Mouse (Mus musculus): Measurements from ENCODE around the gene Ficd. TPM values are rescaled to one million over a fixed set of nuclear protein-coding genes. Genes with fewer than 3 reads are reported as not detected.

The Ficd gene
- polyA plus RNA-seq, 1 experiment = 3.0 TPM

DNA sequence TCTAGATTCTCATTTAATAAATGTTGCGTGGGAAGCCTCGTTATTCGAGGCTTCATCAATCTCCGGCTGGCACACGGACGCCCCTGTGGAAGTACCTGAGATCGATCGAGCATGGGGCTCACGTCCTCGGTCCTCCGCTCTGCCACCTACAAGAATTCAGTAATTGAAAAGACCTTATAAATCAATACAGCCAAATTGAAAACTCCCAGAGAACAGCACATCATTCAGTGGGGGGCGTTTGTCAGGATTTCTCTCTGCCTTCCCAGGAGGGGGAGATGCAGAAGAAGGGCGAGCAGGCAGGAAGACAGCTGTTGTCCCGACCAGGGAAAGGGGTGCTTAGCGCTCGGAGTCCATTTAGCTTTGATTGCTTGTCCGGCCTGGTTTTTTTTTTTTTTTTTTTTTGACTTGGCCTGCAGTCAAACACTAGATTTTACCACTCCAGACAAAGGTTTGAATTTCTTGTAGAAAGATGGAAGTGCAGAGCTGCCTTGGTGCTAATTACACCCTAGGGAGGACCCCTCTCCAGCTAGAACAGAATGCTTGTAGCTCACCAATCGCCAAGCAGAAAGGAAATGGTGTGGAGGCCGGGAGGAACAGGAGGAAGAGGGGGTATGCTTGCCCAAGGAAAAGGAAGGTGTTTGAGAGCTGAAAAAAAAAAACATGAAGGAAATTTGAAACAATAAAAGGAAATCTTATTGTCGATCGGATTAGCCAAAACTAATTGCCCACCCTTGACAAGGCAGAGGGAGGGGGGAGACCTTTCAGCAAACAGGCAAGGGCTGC is 31.6 kb upstream of the Ficd start:
- Histone ChIP-seq H3K27ac (ENCODE audit: control insufficient read depth, insufficient read depth, low read depth, low read length, poor library complexity) (no peak overlapping the region), H3K4me3 (replicated peaks; ENCODE audit: control insufficient read depth, low read depth, low read length) (no peak overlapping the region), H3K4me1 (ENCODE audit: control insufficient read depth, insufficient read depth, low read length) (no peaks in the 10 kb centered on the region)
- WGBS = 52% methylated on average over 21 of the region's 21 CpGs
- TF ChIP-seq POLR2A (IDR thresholded peaks at IDR 0.05; ENCODE audit: borderline replicate concordance, control insufficient read depth, low read depth, low read length) (no peak), CTCF (IDR thresholded peaks at IDR 0.05; ENCODE audit: control insufficient read depth, insufficient read depth, low read length) (no peak)

DNA sequence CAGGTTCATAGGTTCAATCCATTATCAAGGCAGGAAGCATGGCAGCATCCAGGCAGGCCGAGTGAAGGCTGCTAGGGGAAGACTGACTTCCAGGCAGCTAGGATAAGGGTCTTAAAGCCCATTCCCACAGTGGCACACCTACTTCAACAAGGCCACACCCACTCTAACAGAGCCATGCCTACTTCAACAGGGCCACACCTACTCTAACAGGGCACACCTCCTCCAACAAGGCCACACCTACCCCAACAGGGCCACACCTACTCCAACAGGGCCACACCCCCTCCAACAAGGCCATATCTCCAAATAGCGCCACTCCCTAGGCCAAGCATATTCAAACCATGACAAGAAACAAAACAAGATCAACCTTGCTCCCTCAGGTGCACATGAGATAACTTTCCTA is 22.7 kb upstream of the Ficd start:
- 74% methylated on average over 2 of the region's 2 CpGs for WGBS
- no peak overlapping the region for H3K4me3 ChIP-seq (replicated peaks; ENCODE audit: control insufficient read depth, low read depth, low read length)
- no peak overlapping the region for H3K27ac ChIP-seq (ENCODE audit: control insufficient read depth, insufficient read depth, low read depth, low read length, poor library complexity)
- TF ChIP-seq POLR2A (IDR thresholded peaks at IDR 0.05; ENCODE audit: borderline replicate concordance, control insufficient read depth, low read depth, low read length) = no peak
- TF ChIP-seq CTCF (IDR thresholded peaks at IDR 0.05; ENCODE audit: control insufficient read depth, insufficient read depth, low read length) = no peak
- no peaks in the 10 kb centered on the region for H3K4me1 ChIP-seq (ENCODE audit: control insufficient read depth, insufficient read depth, low read length)

DNA sequence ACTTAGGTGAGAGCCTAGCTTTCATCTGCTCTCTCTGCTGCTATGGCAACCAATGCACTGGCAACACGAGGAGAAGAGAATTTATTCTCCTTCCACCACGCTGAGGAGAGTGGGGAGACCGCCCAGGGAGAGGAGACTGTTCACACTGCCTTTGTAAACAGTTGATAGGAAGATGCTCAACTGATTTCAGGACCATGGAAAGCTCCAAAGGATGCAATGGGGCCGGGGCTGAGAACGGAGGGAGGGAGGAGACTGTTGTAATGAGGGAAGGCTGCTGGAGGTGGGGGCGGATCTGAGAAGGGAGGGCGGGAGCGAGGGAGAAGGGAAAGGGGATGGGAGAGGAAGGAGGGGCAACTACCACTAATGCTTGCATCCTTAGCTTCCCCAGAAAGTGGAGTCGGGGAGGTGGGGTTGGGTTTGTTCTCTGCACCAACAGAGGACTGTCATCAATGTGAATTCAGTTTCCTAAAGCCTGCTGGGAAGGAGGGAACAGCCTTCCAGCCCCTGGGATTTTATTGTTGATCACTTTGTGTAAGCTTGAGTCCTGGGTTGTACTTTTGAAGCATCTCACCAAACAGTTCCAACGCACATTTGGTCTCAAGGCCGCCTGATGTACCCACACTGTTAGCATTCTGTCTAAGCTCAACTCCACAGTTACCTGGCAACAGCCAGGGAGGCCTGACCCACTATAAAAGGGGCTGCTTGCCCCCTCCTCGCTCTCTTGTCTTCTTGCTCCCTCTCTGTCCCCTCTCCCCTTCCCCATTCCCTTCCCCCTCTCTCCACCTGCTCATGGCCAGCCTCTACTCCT is 18.8 kb upstream of the Ficd start:
- Histone ChIP-seq H3K27ac (ENCODE audit: control insufficient read depth, insufficient read depth, low read depth, low read length, poor library complexity) (no peak overlapping the region), H3K4me1 (ENCODE audit: control insufficient read depth, insufficient read depth, low read length) (no peaks in the 10 kb centered on the region), H3K4me3 (replicated peaks; ENCODE audit: control insufficient read depth, low read depth, low read length) (no peak overlapping the region)
- TF ChIP-seq POLR2A (IDR thresholded peaks at IDR 0.05; ENCODE audit: borderline replicate concordance, control insufficient read depth, low read depth, low read length) (no peak), CTCF (IDR thresholded peaks at IDR 0.05; ENCODE audit: control insufficient read depth, insufficient read depth, low read length) (no peak)
- WGBS = 15% methylated on average over 12 of the region's 12 CpGs

DNA sequence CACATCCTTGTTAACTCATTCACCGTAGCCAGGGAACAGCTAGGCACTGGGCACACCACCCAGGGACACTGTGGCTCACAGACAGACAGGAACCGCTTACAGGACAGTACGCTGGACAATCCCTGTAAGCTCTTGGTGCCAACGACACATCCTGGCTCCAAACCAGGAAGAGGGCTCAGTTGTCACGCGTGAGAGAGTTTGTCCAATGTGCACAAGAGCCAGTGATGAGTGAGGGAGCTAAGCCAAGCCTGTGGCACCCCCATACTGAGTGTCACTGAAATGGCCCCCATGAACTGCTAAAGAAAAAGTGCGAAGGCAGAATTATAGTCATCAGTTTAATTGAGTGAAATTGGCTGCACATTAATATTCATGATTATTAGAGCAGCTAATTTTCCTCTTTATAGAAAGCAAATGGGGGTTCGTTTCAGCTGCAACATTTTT is 16.4 kb upstream of the Ficd start:
- H3K27ac ChIP-seq (ENCODE audit: control insufficient read depth, insufficient read depth, low read depth, low read length, poor library complexity) = no peak overlapping the region
- H3K4me3 ChIP-seq (replicated peaks; ENCODE audit: control insufficient read depth, low read depth, low read length) = no peak overlapping the region
- TF ChIP-seq CTCF (IDR thresholded peaks at IDR 0.05; ENCODE audit: control insufficient read depth, insufficient read depth, low read length) (no peak), POLR2A (IDR thresholded peaks at IDR 0.05; ENCODE audit: borderline replicate concordance, control insufficient read depth, low read depth, low read length) (no peak)
- no peaks in the 10 kb centered on the region for H3K4me1 ChIP-seq (ENCODE audit: control insufficient read depth, insufficient read depth, low read length)
- 80% methylated on average over 8 of the region's 8 CpGs for WGBS

DNA sequence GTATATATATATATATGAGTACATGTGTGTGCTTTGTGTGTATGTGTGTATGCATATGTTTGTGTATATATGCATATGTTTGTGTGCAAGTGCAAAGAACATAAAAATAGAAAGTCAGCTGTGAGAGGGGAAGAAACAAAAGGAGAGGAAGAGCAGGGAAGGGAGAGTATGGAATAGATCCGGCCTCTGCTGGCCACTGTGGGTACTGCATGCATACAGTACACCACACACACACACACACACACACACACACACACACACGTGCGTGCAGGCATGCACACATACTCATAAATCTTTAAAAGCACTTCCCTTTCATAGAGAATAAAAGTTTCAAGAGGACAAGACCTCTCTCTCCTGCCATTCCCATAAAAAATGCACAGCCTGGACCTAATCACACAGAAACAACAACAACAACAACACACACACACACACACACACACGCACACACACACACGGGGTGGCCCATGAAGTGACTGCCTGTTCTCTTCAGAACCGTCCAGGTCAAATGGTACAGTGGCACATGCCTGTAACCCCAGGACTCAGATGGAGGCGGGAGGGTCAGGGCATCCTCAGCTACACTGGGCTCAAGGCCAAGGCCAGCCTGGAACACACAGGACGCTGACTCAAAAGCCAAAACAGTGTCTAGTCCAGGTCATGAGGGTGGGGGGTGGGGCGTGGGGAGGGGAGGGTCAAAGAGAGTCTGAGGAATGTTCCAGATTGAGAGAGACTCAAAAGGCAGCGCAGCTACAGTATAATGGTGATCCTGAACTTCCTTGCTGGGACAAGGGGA is 13.2 kb upstream of the Ficd start:
- TF ChIP-seq POLR2A (IDR thresholded peaks at IDR 0.05; ENCODE audit: borderline replicate concordance, control insufficient read depth, low read depth, low read length) (no peak), CTCF (IDR thresholded peaks at IDR 0.05; ENCODE audit: control insufficient read depth, insufficient read depth, low read length) (no peak)
- no peak overlapping the region for H3K27ac ChIP-seq (ENCODE audit: control insufficient read depth, insufficient read depth, low read depth, low read length, poor library complexity)
- no peak overlapping the region for H3K4me3 ChIP-seq (replicated peaks; ENCODE audit: control insufficient read depth, low read depth, low read length)
- 73% methylated on average over 10 of the region's 10 CpGs for WGBS
- H3K4me1 ChIP-seq (ENCODE audit: control insufficient read depth, insufficient read depth, low read length) = no peaks in the 10 kb centered on the region

DNA sequence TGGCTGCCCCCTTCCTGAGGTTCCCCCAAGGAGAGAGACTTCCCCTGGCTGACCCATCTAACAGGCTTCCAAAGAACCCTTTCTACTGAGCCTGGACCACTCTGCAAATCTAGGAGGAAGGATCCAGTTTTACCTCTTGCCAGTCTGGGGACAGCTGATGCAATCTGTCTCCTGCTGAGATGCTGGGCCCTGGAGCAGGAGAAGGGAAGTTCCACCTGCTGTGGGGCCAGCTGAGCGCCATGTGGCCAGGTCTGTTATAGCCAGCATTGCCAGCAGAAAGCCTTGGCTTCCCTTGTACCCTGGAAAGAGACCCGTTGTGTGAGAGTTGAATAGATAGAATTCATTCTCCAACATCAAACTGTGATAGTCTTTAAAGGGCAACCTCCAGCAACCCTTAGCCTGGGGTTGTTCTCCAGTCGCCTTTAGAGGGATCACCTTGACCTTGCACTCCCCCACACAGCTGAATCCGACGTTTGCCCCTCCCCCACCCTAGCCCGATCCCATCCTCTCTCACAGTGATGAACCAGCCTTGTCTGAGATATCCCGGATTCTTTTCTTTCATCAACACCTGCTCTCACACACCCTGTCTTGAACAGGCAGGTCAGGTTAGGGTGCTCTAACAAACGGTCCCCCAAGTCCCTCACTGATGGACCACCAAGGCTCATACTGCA is 11.9 kb upstream of the Ficd start:
- Histone ChIP-seq H3K4me1 (ENCODE audit: control insufficient read depth, insufficient read depth, low read length) (no peaks in the 10 kb centered on the region), H3K27ac (ENCODE audit: control insufficient read depth, insufficient read depth, low read depth, low read length, poor library complexity) (no peak overlapping the region), H3K4me3 (replicated peaks; ENCODE audit: control insufficient read depth, low read depth, low read length) (no peak overlapping the region)
- WGBS = 31% methylated on average over 8 of the region's 8 CpGs
- TF ChIP-seq POLR2A (IDR thresholded peaks at IDR 0.05; ENCODE audit: borderline replicate concordance, control insufficient read depth, low read depth, low read length) = no peak
- TF ChIP-seq CTCF (IDR thresholded peaks at IDR 0.05; ENCODE audit: control insufficient read depth, insufficient read depth, low read length) = no peak

DNA sequence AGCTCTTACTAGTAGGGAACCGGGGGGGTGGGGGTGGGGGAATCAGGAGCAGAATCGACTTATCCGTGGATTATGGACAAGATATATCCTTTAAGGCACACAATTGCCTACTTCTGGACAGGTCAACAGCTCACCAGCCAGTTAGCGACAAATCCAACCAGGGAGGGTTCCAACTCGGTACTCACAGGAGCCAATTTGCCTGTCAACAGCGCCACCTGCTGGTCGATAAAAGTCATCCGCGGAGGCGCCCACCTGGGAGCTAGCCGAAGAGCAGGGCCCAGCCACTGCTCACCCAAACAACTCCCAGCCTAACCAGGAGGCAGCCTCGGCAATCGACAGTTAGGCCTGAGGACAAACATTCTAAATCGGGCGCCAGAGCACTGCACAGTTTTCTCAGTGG is 11.2 kb upstream of the Ficd start, which contains the start of gene 1700069L16Rik:
Gene 1700069L16Rik (minus strand): TSS at position 327 of the 400 bp plus-strand sequence.
- WGBS = 5% methylated on average over 15 of the region's 15 CpGs
- Histone ChIP-seq H3K4me3 (replicated peaks; ENCODE audit: control insufficient read depth, low read depth, low read length) (no peak within 1 kb of the TSS), H3K4me1 (ENCODE audit: control insufficient read depth, insufficient read depth, low read length) (no peaks in the 10 kb centered on the region), H3K27ac (ENCODE audit: control insufficient read depth, insufficient read depth, low read depth, low read length, poor library complexity) (no peak within 1 kb of the TSS)
- TF ChIP-seq CTCF (IDR thresholded peaks at IDR 0.05; ENCODE audit: control insufficient read depth, insufficient read depth, low read length) (peak; percentile 90), POLR2A (IDR thresholded peaks at IDR 0.05; ENCODE audit: borderline replicate concordance, control insufficient read depth, low read depth, low read length) (0 out of 2 replicates have a peak, but pooled peaks have one; percentile 14)
